ENCODE assay signal across 26 mouse cellular contexts in the genomic region with DNA sequence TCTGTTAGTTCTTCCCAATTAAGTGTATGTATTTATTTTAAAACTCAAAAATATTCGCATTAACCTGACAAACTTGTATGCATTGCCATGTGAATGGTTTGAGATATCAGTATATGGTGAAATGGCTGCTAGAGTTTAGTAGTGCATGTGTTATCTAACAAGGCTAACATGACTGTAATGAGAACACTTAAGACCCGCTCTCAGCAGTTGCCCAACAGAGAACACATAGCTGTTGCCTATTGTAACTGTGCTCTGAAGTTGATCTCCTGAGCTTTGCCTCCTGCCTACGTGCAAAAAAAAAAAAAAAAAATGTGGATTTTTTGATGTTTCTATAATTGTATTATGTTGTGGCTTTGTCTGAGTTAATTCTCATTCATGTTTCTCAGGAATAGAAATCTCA.
"Had no signal": no experiment of that assay in that cellular context is flagged by ENCODE, and none has a peak within 500 bp of the region (broad histone marks: within the 10 kb centered on the region; RNA-seq: fewer than 3 reads in every experiment).

No protein-coding gene starts in this region.

- ATAC-seq: hindbrain, postnatal 0 days; intestine, embryonic 16.5 days had no signal

- DNase-seq: gastrocnemius, adult 2 months; gastrocnemius, postnatal 10 days; gastrocnemius, postnatal 36 days; heart, adult 11 months; heart, adult 2 months; heart, postnatal 14 days; heart, postnatal 36 days; kidney, adult 11 months; kidney, adult 2 months; kidney, adult 9 months; kidney, postnatal 14 days; kidney, postnatal 36 days; layer of hippocampus, adult 9-11 months; layer of hippocampus, postnatal 36 days; left cerebral cortex, postnatal 4 days had no signal

- H3K27ac ChIP-seq: gastrocnemius, adult 2 months; heart, adult 2 months; heart, embryonic 13.5 days; heart, embryonic 15.5 days; hindbrain, embryonic 13.5 days; hindbrain, embryonic 15.5 days; hindbrain, postnatal 0 days; kidney, embryonic 15.5 days; kidney, postnatal 0 days; limb, embryonic 13.5 days; limb, embryonic 15.5 days had no signal

- H3K4me3 ChIP-seq: gastrocnemius, adult 2 months; heart, adult 2 months; heart, embryonic 13.5 days; heart, embryonic 15.5 days; hindbrain, embryonic 13.5 days; hindbrain, embryonic 15.5 days; kidney, embryonic 15.5 days; limb, embryonic 13.5 days; limb, embryonic 15.5 days had no signal

- H3K27me3 ChIP-seq: heart, embryonic 13.5 days; heart, embryonic 15.5 days; hindbrain, embryonic 13.5 days; hindbrain, embryonic 15.5 days; kidney, embryonic 15.5 days; limb, embryonic 13.5 days; limb, embryonic 15.5 days had no signal

- H3K9me3 ChIP-seq: heart, embryonic 13.5 days; heart, embryonic 15.5 days; hindbrain, embryonic 13.5 days; hindbrain, embryonic 15.5 days; kidney, embryonic 15.5 days; limb, embryonic 13.5 days; limb, embryonic 15.5 days had no signal

- H3K36me3 ChIP-seq: heart, embryonic 13.5 days; heart, embryonic 15.5 days; hindbrain, embryonic 13.5 days; hindbrain, embryonic 15.5 days; kidney, embryonic 15.5 days; limb, embryonic 13.5 days; limb, embryonic 15.5 days had no signal

- H3K9ac ChIP-seq: heart, embryonic 13.5 days; heart, embryonic 15.5 days; hindbrain, embryonic 13.5 days; hindbrain, embryonic 15.5 days; kidney, embryonic 15.5 days; limb, embryonic 13.5 days; limb, embryonic 15.5 days had no signal

- H3K4me2 ChIP-seq: heart, embryonic 11.5 days; heart, embryonic 13.5 days; heart, embryonic 15.5 days; hindbrain, embryonic 13.5 days; hindbrain, embryonic 15.5 days; kidney, embryonic 15.5 days; limb, embryonic 13.5 days; limb, embryonic 15.5 days had no signal

- H3K4me1 ChIP-seq: heart, embryonic 13.5 days; heart, embryonic 15.5 days; hindbrain, embryonic 13.5 days; hindbrain, embryonic 15.5 days; kidney, embryonic 15.5 days; limb, embryonic 13.5 days; limb, embryonic 15.5 days had no signal
